Mouse (Mus musculus) ES-Bruce4 (cell line): Measurements from ENCODE around the gene Sdk2. TPM values are rescaled to one million over a fixed set of nuclear protein-coding genes. Genes with fewer than 3 reads are reported as not detected.

Experiments used
- H3K27ac ChIP-seq: 2 replicates; pipeline ENCODE4 v1.5.1; 2012; ENCODE audit warnings: low read length, inconsistent platforms; ENCODE audit not compliant: insufficient read depth
- H3K27me3 ChIP-seq: 2 replicates; pipeline ENCODE4 v1.6.1; 2012; ENCODE audit warnings: mild to moderate bottlenecking, low read length, inconsistent platforms; ENCODE audit not compliant: control insufficient read depth, poor library complexity, insufficient read depth, severe bottlenecking
- H3K36me3 ChIP-seq: 2 replicates; pipeline ENCODE4 v1.6.1; 2012; ENCODE audit warnings: inconsistent platforms, mild to moderate bottlenecking, low read length, moderate library complexity; ENCODE audit not compliant: control insufficient read depth, poor library complexity, insufficient read depth, severe bottlenecking
- H3K4me1 ChIP-seq: one replicate; pipeline ENCODE4 v1.8.1; 2011; ENCODE audit warnings: low read length; ENCODE audit not compliant: control insufficient read depth, insufficient read depth
- H3K4me3 ChIP-seq: 2 replicates; pipeline ENCODE4 v1.5.1; 2011; ENCODE audit warnings: low read depth, mild to moderate bottlenecking, low read length
- H3K9ac ChIP-seq: 2 replicates; pipeline ENCODE4 v1.6.1; 2012; ENCODE audit warnings: low read depth, mild to moderate bottlenecking, inconsistent platforms; ENCODE audit not compliant: poor library complexity, severe bottlenecking
- H3K9me3 ChIP-seq: replicated peaks from 2 replicates; pipeline ENCODE4 v1.6.1; 2012; ENCODE audit warnings: mild to moderate bottlenecking, low read length, inconsistent platforms; ENCODE audit not compliant: control insufficient read depth, poor library complexity, insufficient read depth, severe bottlenecking
- CTCF ChIP-seq: IDR thresholded peaks from one replicate; pipeline ENCODE4 v1.8.1; 2011; ENCODE audit warnings: low read depth, low read length
- EP300 ChIP-seq: IDR thresholded peaks from 2 replicates; pipeline ENCODE4 v1.6.1; 2011; ENCODE audit warnings: low read depth, low read length; ENCODE audit not compliant: insufficient read depth
- POLR2A ChIP-seq: IDR thresholded peaks from one replicate; pipeline ENCODE4 v1.8.1; 2011; ENCODE audit warnings: low read length; ENCODE audit not compliant: insufficient read depth
- polyA plus RNA-seq: library from polyadenylated mRNA; stranded (reverse); fragments of >200 nt; gene quantifications from 2 replicates; pipeline ENCODE4 v1.2.4, GENCODE M21; 2011; ENCODE audit warnings: low read depth; ENCODE audit not compliant: missing spikeins, insufficient read depth, insufficient read length

Sdk2 gene
- polyA plus RNA-seq, 1 experiment: 0.87 TPM

DNA sequence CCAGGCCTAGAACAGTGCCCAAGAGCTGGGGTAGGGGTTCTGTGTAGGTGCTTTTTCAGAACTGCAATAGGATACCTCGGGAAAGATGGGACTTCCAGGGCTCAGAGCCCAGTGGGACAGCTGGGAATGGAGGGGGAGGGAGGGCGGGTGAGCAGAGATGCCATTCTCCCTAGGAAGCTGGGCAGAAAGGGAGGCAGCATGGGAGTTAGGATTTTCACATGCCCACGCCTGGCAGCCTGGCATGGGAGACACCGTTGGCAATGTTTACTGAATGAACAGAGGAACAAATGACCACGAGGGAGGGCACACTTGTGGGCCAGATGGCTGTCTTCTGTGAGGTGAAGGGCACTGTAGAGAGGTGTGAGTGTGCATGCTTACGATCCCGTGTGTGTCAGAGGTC lies 23.3 kb downstream of the Sdk2 start:
- H3K36me3 ChIP-seq: no peaks in the 10 kb centered on the region
- no peak overlapping the region for H3K4me3 ChIP-seq
- H3K4me1 ChIP-seq: no peaks in the 10 kb centered on the region
- no peak overlapping the region for H3K27ac ChIP-seq
- TF ChIP-seq POLR2A: no peak
- TF ChIP-seq CTCF: no peak
- TF ChIP-seq EP300: no peak
- H3K9me3 ChIP-seq: peaks cover 5% of the 10 kb centered on the region
- no peaks in the 10 kb centered on the region for H3K27me3 ChIP-seq
- no peak overlapping the region for H3K9ac ChIP-seq

DNA sequence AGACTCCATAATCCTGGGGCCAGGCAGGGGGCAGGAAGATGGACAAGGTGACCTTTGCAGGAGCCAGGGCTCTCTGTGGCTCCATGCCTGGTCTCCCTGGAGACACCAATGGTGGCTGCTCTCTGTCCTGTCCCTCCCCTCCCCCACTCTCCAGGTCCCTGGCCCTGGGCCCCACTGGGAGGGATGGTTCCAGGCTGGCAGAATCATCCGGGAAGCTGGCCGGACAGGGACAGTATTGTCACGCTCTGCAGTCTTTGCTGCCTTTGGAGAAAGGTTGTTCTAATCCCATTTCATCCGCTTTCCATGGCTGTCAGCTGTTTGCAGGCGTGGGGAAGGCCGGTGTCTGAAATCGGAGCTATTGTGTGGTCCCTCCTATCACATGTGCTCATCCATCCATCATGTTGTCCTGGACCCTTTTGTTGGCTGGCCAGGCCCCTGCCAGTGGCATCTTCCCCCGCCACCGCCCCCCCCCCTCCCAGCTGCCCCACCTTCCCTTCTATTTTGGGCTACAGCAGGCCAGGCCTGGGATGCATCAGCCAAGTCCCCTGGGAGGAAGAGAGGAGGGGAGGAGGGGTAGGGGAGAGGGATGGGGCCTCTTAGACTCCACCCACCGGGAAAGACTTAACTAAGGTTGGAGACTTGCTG lies 26.3 kb downstream of the Sdk2 start:
- H3K27me3 ChIP-seq: no peaks in the 10 kb centered on the region
- H3K4me1 ChIP-seq: no peaks in the 10 kb centered on the region
- no peak overlapping the region for H3K27ac ChIP-seq
- H3K9ac ChIP-seq: no peak overlapping the region
- H3K4me3 ChIP-seq: no peak overlapping the region
- H3K36me3 ChIP-seq: no peaks in the 10 kb centered on the region
- no peaks in the 10 kb centered on the region for H3K9me3 ChIP-seq
- TF ChIP-seq POLR2A: no peak
- TF ChIP-seq EP300: no peak
- no peak for TF ChIP-seq CTCF

- no peak overlapping the region for H3K9ac ChIP-seq
- TF ChIP-seq POLR2A: no peak
- TF ChIP-seq EP300: no peak
- TF ChIP-seq CTCF: no peak
- H3K36me3 ChIP-seq: no peaks in the 10 kb centered on the region
- H3K27me3 ChIP-seq: no peaks in the 10 kb centered on the region
- no peak overlapping the region for H3K4me3 ChIP-seq
- H3K4me1 ChIP-seq: no peaks in the 10 kb centered on the region
- H3K27ac ChIP-seq: no peak overlapping the region
- H3K9me3 ChIP-seq: no peaks in the 10 kb centered on the region
Observed at GRCm38 (mm10) chr11:114038036-114038435, 28.8 kb downstream of the Sdk2 start.

GRCm38 (mm10) chr11:114031491-114031890 lies 35.4 kb downstream of the Sdk2 start:
- Histone ChIP-seq H3K9ac (no peak overlapping the region), H3K36me3 (no peaks in the 10 kb centered on the region), H3K27ac (no peak overlapping the region), H3K4me3 (no peak overlapping the region), H3K4me1 (no peaks in the 10 kb centered on the region), H3K27me3 (no peaks in the 10 kb centered on the region), H3K9me3 (no peaks in the 10 kb centered on the region)
- TF ChIP-seq CTCF (no peak), POLR2A (no peak), EP300 (no peak)

GRCm38 (mm10) chr11:114030214-114030613 lies 36.6 kb downstream of the Sdk2 start:
- no peaks in the 10 kb centered on the region for H3K36me3 ChIP-seq
- H3K4me3 ChIP-seq: no peak overlapping the region
- TF ChIP-seq CTCF (no peak), POLR2A (no peak), EP300 (no peak)
- H3K27ac ChIP-seq: no peak overlapping the region
- H3K9ac ChIP-seq: no peak overlapping the region
- H3K9me3 ChIP-seq: no peaks in the 10 kb centered on the region
- H3K27me3 ChIP-seq: no peaks in the 10 kb centered on the region
- H3K4me1 ChIP-seq: no peaks in the 10 kb centered on the region

DNA sequence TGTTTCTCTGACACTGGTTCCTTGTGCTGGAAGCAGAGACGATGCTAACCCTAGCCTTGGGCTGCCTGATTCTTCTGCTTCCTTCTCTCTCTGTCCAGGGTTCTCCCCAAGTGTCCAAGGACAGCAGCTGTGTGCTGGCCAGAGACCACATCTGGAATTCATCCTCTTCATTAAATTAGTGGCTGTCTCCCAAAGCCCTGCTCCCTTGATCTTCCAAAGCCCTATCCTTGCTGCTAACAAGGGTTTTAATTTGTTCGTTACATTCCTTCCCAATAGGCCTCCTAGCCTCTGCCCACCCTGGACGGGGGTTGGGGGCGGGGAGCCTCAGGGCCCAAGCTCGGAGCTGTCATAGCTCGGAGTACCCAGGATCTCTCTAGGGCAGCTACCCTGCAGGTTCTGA lies 38.3 kb downstream of the Sdk2 start:
- Histone ChIP-seq H3K4me3 (no peak overlapping the region), H3K9ac (no peak overlapping the region), H3K27me3 (no peaks in the 10 kb centered on the region), H3K36me3 (no peaks in the 10 kb centered on the region), H3K4me1 (no peaks in the 10 kb centered on the region), H3K27ac (no peak overlapping the region), H3K9me3 (no peaks in the 10 kb centered on the region)
- TF ChIP-seq CTCF (no peak), EP300 (no peak), POLR2A (no peak)
